Mouse (Mus musculus) B cell, adult 62 days (primary cell): ENCODE results near the gene Pla2g4e. TPM values are rescaled to one million over a fixed set of nuclear protein-coding genes. Genes with fewer than 3 reads are reported as not detected.

Experiments
- total RNA-seq: library from RNA; stranded (reverse); gene quantifications from 4 replicates; pipeline ENCODE4 v1.2.4, GENCODE M21; 2023

The Pla2g4e gene
- not detected in 4 replicates for total RNA-seq

GRCm38 (mm10) chr2:120244679-120245420 lies at the start of gene Pla2g4e:
Gene Pla2g4e, minus strand, starts transcription at chr2:120245335.

GRCm38 (mm10) chr2:120288995-120289394 lies 43.9 kb upstream of the Pla2g4e start, which contains the start of gene Pla2g4d:
Gene Pla2g4d, minus strand, starts transcription at chr2:120289197.

GRCm38 (mm10) chr2:120154361-120154894 lies 90.7 kb downstream of the Pla2g4e start, which contains the start of gene Ehd4:
Gene Ehd4, minus strand, starts transcription at chr2:120154606.

Other genes starting within 250 kb of the Pla2g4e start
- gene Jmjd7, start 217.9 kb downstream of the Pla2g4e start, total RNA-seq, result 10.4 to 16.1 TPM (median 13.2 TPM) in 4 replicates
- gene Gm28042, start 217.8 kb downstream of the Pla2g4e start, total RNA-seq, result 3.1 to 4.8 TPM (median 4.4 TPM) in 4 replicates
- 3.7 to 8.4 TPM (median 4.7 TPM) in 4 replicates for gene Pla2g4b, start 211.9 kb downstream of the Pla2g4e start, total RNA-seq
- gene Ehd4, start 90.7 kb downstream of the Pla2g4e start, total RNA-seq, result 90.2 to 111 TPM (median 102 TPM) in 4 replicates
- not detected in 4 replicates for gene Pla2g4d, start 43.9 kb upstream of the Pla2g4e start, total RNA-seq
- 0.18 to 0.53 TPM in 2 of 4 replicates, not detected in the others for gene Pla2g4f, start 68.8 kb upstream of the Pla2g4e start, total RNA-seq
- gene Vps39, start 107.8 kb upstream of the Pla2g4e start, total RNA-seq, result 59.9 to 81.8 TPM (median 70.3 TPM) in 4 replicates
- gene Ganc, start 158.6 kb upstream of the Pla2g4e start, total RNA-seq, result 41.0 to 54.8 TPM (median 42.9 TPM) in 4 replicates
- gene Tmem87a, start 158.8 kb upstream of the Pla2g4e start, total RNA-seq, result 51.9 to 54.2 TPM (median 54.0 TPM) in 4 replicates
- gene Capn3, start 210.7 kb upstream of the Pla2g4e start, total RNA-seq, result 0.73 to 2.2 TPM (median 1.4 TPM) in 4 replicates